Mouse (Mus musculus): ENCODE results near the gene Otub1.

Gene Otub1

DNA sequence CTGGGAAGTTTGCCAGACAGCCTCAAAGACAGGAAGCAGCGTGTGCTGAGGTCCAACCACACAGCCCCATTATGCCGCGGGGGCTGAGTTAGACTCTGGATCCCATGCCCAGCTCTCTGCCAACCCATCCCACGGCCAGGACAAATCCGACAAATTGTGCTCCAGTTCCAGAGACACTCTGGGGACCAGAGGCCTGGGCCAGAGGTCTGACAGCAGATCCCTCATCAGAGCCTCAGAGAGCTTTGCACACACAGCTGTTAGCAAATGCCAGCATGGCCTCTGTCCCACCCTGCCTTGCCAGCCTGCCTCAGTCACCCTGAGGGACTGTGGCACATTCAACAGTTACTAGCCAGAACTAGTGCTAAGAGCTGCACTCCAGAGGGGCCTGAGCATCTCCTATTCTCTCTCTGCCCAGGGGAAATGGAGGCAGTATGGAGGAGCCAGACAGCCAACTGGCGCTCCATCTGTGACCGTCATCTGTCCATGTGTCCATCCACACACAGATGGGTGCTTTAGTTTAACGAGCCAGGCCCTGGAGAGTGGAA, 57.5 kb downstream of the Otub1 start:
- DNase-seq (ENCODE audit: low read depth, low spot score): peak; percentile 77
